Mouse (Mus musculus) heart, adult 2 months (tissue): ENCODE measurements around the gene Pola1. TPM values are rescaled to one million over a fixed set of nuclear protein-coding genes. Genes with fewer than 3 reads are reported as not detected.

Experiments
- DNase-seq, 2 experiments: peaks; one replicate each; pipeline ENCODE4 v3.0.0; 2021
- H3K27ac ChIP-seq: fragments of 200-600 bp; 2 replicates; pipeline ENCODE4 v1.8.1; 2022
- H3K27me3 ChIP-seq: fragments of 200-500 bp; 2 replicates; pipeline ENCODE4 v1.6.1; 2012; ENCODE audit warnings: mild to moderate bottlenecking, low read length, inconsistent platforms, mixed read lengths; ENCODE audit not compliant: control insufficient read depth, insufficient read depth
- H3K36me3 ChIP-seq: fragments of 200-500 bp; 2 replicates; pipeline ENCODE4 v1.6.1; 2012; ENCODE audit warnings: low read length, inconsistent platforms; ENCODE audit not compliant: control insufficient read depth, insufficient read depth
- H3K4me1 ChIP-seq: fragments of 200-500 bp; 2 replicates; pipeline ENCODE4 v1.6.1; 2011; ENCODE audit warnings: low read length; ENCODE audit not compliant: control insufficient read depth, insufficient read depth
- H3K4me3 ChIP-seq: fragments of 200-600 bp; 2 replicates; pipeline ENCODE4 v1.8.1; 2022
- H3K79me2 ChIP-seq: fragments of 200-500 bp; replicated peaks from 2 replicates; pipeline ENCODE4 v1.6.1; 2012; ENCODE audit warnings: mild to moderate bottlenecking, inconsistent platforms, low read length, moderate library complexity, mixed read lengths; ENCODE audit not compliant: control insufficient read depth, insufficient read depth
- H3K9ac ChIP-seq: fragments of 200-500 bp; 2 replicates; pipeline ENCODE4 v1.6.1; 2012; ENCODE audit warnings: low read depth, mild to moderate bottlenecking, control low read depth, inconsistent platforms, low read length, mixed read lengths
- CTCF ChIP-seq: fragments of 200-600 bp; IDR thresholded peaks from 2 replicates; pipeline ENCODE4 v1.8.1; 2022; ENCODE audit warnings: antibody characterized with exemption, mild to moderate bottlenecking, moderate library complexity
- EP300 ChIP-seq: fragments of 200-500 bp; IDR thresholded peaks from 2 replicates; pipeline ENCODE4 v1.6.1; 2011; ENCODE audit warnings: low read depth, low read length, control low read depth; ENCODE audit not compliant: insufficient read depth
- POLR2A ChIP-seq: fragments of 200-500 bp; IDR thresholded peaks from 2 replicates; pipeline ENCODE4 v1.6.1; 2011; ENCODE audit warnings: mild to moderate bottlenecking, low read depth, low read length, control low read depth; ENCODE audit not compliant: insufficient read depth
- WGBS: fragments of 180-500 bp; shearing (Covaris S2); methylation state at CpG from one replicate; pipeline ENCODE4 v1.1.7; 2018; 5-methylcytosine and 5-hydroxymethylcytosine counted together
- intact Hi-C: fragments of 180-260 bp; cut with DNase I; formaldehyde crosslinking; loops from one replicate; pipeline ENCODE4 v1.15.1; 2025
- polyA plus RNA-seq: library from polyadenylated mRNA; depleted of rRNA; stranded (reverse); fragments of >200 nt; gene quantifications from 2 replicates; pipeline ENCODE4 v1.2.3, GENCODE M21; 2012
- total RNA-seq, 2 experiments: library from RNA; stranded (reverse); gene quantifications; 2 replicates each; pipeline ENCODE4 v1.2.3; 2021

The Pola1 gene
- total and polyA plus RNA-seq, 3 experiments, result 0.43 to 6.0 (median 4.0) TPM

DNA sequence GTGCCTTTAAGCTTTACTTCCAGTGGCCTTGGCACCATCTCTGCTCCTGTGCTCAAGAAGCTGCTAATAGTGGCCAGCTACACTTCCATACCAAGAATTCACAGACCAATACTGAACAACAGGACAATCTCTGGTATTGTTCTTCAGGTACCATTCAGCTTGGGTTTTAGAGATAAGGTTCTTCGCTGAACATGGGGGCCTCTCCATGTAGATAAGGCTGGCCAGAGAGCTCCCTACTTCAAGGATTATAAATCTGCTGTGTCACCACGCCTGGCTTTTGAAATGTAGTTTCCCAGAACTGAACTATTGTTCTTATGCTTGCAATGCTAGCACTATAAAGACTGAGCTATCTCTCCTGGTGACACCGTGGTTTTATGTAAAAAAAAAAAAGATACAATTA, 234.9 kb downstream of the Pola1 start:
- DNase-seq, result no peak
- intact Hi-C loops, result no loop called here
- H3K4me3 ChIP-seq, result no peak overlapping the region
- no peak for TF ChIP-seq POLR2A
- no peak for TF ChIP-seq EP300
- no peak for TF ChIP-seq CTCF
- WGBS, result 43% methylated on average over 3 of the region's 3 CpGs
- H3K4me1 ChIP-seq, result no peaks in the 10 kb centered on the region
- no peaks in the 10 kb centered on the region for H3K27me3 ChIP-seq
- H3K36me3 ChIP-seq, result no peaks in the 10 kb centered on the region
- H3K9ac ChIP-seq, result no peak overlapping the region
- H3K27ac ChIP-seq, result no peak overlapping the region
- H3K79me2 ChIP-seq, result no peaks in the 10 kb centered on the region

DNA sequence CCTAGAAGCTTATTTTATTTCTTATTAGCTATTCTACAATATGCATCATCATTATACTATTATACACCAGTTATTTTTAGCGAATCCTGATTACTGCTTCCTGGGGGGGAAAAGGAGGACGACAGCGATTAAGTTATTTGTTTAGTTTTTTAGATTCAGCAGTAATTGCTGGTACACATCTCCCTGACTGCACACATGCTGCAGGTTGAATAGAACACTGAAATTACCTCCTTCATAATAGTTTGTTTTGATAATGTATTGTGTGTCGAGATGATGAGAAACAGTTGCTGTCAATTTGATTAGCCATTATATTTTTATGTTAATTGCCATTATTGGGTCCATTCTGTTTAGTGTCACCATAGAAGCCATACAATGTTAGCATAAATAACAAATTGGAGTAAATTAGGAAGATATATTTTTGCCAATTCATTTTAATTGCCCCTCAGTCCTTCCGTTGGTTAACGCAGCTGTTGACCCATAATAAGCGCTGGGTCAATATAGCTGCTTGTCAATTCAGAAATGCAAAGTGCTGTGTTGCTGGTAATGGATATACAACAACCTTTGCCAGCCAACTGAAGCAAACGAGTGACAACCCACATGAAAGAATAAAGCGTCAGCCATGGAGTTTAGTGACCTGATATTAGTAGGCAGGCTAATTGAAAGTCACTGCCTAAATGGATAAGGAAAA, 254.5 kb downstream of the Pola1 start:
- TF ChIP-seq CTCF, result no peak
- no peak for TF ChIP-seq POLR2A
- no peak for TF ChIP-seq EP300
- DNase-seq, result no peak
- no peaks in the 10 kb centered on the region for H3K27me3 ChIP-seq
- H3K79me2 ChIP-seq, result no peaks in the 10 kb centered on the region
- no peak overlapping the region for H3K27ac ChIP-seq
- no peak overlapping the region for H3K9ac ChIP-seq
- WGBS, result 82% methylated on average over 9 of the region's 9 CpGs
- H3K36me3 ChIP-seq, result no peaks in the 10 kb centered on the region
- no peaks in the 10 kb centered on the region for H3K4me1 ChIP-seq
- intact Hi-C loops, result no loop called here
- no peak overlapping the region for H3K4me3 ChIP-seq

DNA sequence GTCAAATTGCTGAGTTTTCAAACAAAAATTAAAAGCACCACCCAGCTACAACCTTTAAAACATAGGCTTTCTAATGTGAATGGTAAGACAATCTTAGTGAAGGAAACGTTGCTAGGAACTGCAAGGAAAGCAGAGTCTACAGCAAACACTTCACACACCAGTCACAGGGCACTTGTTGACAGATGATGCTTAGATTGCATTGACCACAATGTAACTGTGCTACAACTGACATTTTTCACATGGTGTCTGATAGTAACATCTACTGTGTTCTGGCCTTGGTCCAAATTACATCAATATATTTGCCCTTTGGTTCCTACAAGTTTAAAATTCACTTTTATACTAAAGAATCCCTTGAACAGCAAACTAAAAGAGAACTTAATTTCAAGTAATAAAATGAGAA, 258.5 kb downstream of the Pola1 start:
- no peak overlapping the region for H3K4me3 ChIP-seq
- DNase-seq, result no peak
- no peaks in the 10 kb centered on the region for H3K4me1 ChIP-seq
- intact Hi-C loops, result no loop called here
- H3K79me2 ChIP-seq, result no peaks in the 10 kb centered on the region
- H3K9ac ChIP-seq, result no peak overlapping the region
- WGBS, result 58% methylated on average over 1 of the region's 1 CpGs
- no peaks in the 10 kb centered on the region for H3K36me3 ChIP-seq
- TF ChIP-seq POLR2A (no peak), CTCF (no peak), EP300 (no peak)
- no peaks in the 10 kb centered on the region for H3K27me3 ChIP-seq
- H3K27ac ChIP-seq, result no peak overlapping the region

DNA sequence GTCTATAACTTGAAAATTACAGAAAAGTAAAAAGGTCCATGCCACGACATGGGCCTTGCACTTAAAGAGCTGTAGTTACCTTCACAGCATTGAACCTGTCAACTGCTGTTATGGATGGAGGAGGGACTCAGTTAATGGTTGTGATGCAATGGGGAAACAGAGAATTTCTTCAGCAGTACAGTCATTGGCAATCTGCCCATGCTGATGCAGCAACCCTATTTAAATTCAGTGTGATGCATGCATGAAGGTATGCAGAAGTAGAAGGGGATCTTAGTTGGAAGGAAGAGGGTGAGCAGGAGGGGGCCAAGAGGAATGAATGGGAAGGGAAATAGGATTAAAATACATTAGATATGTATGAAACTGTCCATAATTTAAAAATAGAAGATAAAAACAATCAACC, 262.2 kb downstream of the Pola1 start:
- Histone ChIP-seq H3K27me3 (no peaks in the 10 kb centered on the region), H3K79me2 (no peaks in the 10 kb centered on the region), H3K4me1 (no peaks in the 10 kb centered on the region), H3K9ac (no peak overlapping the region), H3K27ac (no peak overlapping the region), H3K36me3 (no peaks in the 10 kb centered on the region), H3K4me3 (no peak overlapping the region)
- 76% methylated on average over 1 of the region's 1 CpGs for WGBS
- no peak for TF ChIP-seq EP300
- no peak for TF ChIP-seq POLR2A
- no peak for TF ChIP-seq CTCF
- intact Hi-C loops, result no loop called here
- no peak for DNase-seq

DNA sequence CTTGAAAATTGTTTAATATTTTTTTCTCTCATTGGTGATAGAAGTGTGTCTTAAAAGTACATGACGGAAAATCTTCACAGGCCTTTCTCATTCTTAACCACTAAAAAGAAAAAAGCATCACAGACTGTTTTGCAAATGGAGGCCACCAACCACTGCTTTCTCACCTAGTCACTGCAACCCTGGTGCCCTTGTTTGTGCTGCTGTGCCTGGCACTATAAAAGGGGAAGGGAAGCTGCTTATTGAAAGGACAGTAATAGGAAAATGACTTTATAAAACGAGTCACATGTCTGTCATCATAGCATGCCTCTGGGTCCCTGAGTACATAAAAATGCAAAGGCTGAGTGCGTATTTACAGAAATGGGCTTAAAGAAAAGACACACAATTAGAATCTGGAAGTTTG, 263.7 kb downstream of the Pola1 start:
- Histone ChIP-seq H3K79me2 (no peaks in the 10 kb centered on the region), H3K36me3 (no peaks in the 10 kb centered on the region), H3K4me1 (no peaks in the 10 kb centered on the region), H3K27me3 (no peaks in the 10 kb centered on the region), H3K4me3 (no peak overlapping the region), H3K27ac (no peak overlapping the region), H3K9ac (no peak overlapping the region)
- 79% methylated on average over 3 of the region's 3 CpGs for WGBS
- intact Hi-C loops, result no loop called here
- DNase-seq, result no peak
- TF ChIP-seq EP300, result no peak

DNA sequence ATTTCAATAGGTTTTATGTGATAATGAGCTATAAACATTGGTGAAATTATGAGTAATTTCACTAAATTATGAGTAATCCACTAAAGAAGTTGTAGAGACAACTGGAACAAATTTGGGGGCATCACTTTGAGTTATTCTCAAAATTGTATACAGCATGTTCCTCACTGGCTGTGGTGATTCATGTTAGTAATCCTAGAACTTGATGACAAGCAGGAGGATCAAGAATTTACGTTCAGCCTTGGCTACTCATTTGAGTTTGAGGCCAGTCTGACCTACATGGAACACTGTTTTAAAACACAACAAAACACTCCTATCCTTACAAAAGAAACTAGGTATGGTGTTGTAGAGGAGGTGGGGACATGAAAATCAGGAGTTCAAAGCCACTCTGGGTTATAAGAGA, 310.6 kb downstream of the Pola1 start:
- DNase-seq, result no peak
- 74% methylated on average over 1 of the region's 1 CpGs for WGBS
- H3K79me2 ChIP-seq, result no peaks in the 10 kb centered on the region
- no peak overlapping the region for H3K9ac ChIP-seq
- no peaks in the 10 kb centered on the region for H3K27me3 ChIP-seq
- intact Hi-C loops, result no loop called here
- TF ChIP-seq CTCF, result no peak
- no peak for TF ChIP-seq EP300
- TF ChIP-seq POLR2A, result no peak
- H3K36me3 ChIP-seq, result no peaks in the 10 kb centered on the region
- H3K4me3 ChIP-seq, result no peak overlapping the region
- no peak overlapping the region for H3K27ac ChIP-seq
- H3K4me1 ChIP-seq, result no peaks in the 10 kb centered on the region
